Mouse (Mus musculus) R1 (cell line): ENCODE measurements around the gene Lman1l.

ENCODE experiments used
- DNase-seq: peaks from one replicate; pipeline ENCODE4 v3.0.0-alpha.2; 2018; ENCODE audit warnings: low read depth, low spot score

The Lman1l gene

GRCm38 (mm10) chr9:57644944-57645893, 24.6 kb upstream of the Lman1l start:
- DNase-seq = peak; percentile 83

DNA sequence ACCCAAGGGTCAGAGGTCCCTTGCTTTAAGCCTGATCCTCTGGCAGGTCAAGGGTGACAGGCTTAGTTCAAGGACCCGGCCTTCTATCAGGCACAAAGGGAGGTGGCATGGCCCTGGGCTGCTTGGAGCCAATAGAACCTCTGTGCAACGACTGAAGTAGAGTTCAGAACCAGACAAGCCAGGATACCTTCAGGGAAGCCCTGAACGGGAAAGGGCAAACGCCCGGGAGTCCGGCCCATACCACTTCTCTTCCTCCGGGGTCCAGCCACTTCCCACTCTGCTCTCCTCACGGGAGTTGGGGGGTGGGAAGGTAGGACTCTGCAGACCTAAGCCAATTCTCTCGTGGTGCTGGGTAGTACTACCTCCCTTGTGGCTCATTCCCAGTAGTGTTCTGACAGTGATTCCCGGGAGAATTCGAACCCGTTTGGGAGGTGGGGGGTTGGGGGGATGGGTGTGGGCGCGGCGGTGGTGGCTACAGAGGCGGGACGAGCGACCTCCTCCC, 23.9 kb upstream of the Lman1l start:
- DNase-seq = peak; percentile 33

DNA sequence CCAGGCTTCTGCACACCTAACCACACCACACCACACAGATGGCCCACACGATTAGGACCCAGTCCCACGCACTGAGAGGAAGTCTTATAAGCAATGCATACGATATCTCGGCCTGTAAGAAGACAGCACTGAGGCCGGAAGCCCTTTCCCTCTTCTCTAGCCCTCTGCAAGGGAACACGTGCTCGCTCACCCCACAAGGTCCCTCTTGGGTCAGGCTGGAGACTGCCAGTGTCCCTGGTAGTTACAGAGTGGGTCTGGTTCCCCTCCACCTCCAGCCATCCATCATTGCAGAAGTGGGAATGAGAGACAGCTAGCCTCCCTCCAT, 23.2 kb upstream of the Lman1l start:
- no peak for DNase-seq

DNA sequence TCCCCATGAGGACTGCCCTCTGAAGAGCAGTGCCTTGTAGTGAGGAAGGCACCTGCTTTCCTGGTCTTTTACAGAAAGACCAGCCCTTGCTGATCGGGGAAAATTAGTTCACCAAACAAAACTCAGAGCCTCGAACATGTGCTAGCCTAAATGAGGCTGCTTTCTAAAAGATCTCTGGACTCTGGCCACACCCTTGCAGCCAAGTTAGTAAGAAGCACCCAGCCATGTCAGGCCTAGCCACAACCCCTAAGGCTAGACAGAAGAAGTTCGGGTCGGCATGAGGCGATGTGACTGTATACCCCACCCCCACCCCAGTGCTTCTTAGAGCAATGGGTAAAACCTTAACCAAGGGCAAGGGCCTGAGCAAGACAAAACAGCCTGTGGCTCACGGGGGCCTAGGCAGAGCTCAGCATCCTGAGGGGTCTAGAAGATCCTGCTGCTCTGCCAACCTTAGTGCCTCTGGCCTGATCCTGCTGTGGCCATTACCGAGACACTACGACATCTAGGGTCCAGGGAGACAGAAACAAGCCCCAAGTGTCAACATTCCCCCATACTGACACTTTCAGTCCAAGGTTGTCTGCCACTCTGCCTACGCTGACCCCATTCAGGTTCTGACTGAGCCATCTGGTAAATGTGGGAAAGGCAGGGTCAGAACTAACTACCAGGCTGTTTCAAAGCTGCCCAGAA, 22.7 kb upstream of the Lman1l start:
- no peak for DNase-seq

DNA sequence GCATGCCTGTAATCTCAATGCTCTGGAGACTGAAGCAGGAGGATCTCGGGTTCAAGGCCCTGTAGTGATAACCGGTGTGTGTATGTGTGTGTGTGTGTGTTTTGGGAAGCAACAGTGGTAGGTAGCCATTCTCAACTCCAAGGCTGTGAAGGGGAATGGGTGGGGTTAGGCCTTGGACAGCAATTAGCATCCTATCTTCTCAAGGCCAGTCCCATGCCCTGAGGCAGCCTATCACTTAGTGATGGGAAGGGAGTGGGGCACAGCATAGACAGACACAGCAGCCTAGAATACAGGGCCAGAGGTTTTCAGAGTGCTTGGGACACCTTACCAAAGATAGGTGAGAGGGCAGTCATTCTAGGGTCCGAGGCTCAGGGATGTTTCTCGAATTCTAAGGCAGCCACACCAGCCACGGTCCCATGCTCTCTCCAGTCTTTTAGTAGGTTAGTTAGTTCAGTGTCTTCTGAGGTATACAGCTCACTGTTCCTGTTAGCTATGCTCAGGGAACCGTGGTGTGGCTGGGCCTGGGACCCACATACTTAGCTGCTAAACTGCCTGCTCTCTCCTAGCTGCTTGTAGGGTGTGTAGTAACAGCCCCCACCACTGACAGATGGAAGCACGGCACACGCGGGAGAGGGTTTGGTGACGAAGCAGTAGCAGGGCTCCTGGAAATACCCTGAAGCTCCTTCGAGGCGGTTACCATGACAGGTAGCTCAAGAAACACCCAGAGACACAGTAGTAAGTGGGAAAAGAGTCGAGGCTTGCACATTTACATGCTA, 21.4 kb upstream of the Lman1l start:
- DNase-seq = no peak

DNA sequence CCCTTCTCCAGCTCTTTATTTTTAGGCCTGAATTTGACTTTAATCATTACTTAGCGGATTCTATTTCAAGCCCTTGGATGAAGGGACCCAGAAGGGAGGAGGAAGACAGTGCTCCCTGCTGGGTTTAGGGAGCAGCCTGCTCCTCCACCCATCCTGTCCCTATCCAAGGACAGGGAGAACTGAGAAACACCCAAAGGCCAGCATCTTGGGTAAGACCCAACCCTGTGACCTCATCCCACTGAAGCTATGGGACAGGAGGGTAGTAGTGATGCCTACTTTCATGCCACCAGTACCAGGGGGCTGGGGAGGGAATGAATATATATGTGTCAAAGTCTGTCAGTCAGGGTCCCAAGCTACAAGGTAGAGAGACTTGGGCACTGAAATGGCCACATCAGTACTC, 20.4 kb upstream of the Lman1l start:
- DNase-seq = no peak

GRCm38 (mm10) chr9:57640384-57640783, 19.8 kb upstream of the Lman1l start:
- DNase-seq = no peak

DNA sequence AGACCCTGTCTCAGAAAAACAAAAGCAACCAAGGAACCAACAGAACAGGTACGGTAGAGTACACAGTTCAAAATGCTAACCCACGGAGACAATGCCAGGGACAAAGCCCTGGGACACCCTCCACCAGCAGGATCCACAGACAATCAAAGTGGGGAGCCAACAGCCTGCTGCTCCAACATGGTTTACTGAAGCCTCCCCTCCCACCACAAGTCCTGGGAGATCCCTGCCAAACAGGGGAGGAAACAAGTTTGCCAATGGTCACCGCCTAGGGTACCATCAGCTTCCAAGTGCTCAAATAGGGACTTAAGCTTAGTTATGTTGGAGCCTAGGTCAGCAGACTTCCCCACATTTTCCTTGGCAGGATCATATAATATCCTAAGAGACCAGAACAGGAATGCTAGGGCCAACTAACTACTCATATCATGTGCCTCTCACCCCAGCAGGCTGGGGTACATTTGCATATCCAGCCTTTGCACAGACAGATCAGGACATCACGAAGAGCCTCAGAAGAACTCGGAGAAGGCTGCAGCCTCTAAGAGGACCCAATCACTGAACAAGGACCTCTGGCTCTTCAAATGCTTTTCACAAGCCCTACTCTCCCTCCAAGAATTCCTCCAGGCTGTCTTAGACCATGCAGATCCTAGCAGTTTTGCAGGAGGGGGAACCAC, 19.2 kb upstream of the Lman1l start:
- no peak for DNase-seq

DNA sequence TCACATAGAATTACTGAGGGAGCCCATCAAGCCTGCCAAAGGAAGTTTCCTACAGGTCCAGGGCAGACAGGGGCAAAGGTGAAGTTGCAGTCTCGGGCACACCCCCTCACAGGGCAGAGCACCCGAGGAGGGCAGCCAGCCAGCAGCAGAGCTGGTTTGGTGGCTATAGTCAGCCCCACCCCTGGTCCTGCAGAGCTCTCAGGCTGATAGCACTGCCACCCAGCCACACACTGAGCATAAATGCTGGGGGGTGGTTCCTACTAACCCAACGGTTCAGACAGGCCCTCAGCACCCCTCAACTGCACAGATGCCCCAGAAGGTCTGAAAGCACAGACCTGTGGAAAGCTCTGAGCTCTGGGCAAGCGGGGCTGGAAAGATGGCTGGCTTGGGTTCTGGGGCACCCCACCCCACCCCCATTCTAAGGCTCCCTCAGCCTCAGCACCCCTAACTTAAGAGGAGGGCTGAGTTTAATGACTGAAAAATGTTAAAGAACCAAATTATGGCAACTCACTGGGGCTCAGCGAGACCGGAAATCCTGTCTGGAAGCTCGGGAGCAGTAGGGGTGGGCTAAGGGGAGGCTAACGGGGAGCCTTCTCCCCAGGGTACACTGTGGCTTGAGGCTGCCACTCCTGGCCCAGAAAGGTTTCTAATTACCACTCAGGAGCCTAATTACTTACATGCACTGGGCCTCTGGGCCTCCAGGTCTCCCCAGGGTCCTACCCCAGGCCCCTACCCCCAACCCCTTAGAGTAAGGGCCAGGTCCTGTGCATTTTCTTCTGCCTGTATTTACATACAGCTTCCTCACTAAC, 18.3 kb upstream of the Lman1l start:
- no peak for DNase-seq

GRCm38 (mm10) chr9:57637741-57638322, 17.3 kb upstream of the Lman1l start:
- no peak for DNase-seq

GRCm38 (mm10) chr9:57637272-57637671, 16.7 kb upstream of the Lman1l start:
- no peak for DNase-seq

- DNase-seq = no peak
These were observed 13.0 kb upstream of the Lman1l start for GRCm38 (mm10) chr9:57633481-57634024.

DNA sequence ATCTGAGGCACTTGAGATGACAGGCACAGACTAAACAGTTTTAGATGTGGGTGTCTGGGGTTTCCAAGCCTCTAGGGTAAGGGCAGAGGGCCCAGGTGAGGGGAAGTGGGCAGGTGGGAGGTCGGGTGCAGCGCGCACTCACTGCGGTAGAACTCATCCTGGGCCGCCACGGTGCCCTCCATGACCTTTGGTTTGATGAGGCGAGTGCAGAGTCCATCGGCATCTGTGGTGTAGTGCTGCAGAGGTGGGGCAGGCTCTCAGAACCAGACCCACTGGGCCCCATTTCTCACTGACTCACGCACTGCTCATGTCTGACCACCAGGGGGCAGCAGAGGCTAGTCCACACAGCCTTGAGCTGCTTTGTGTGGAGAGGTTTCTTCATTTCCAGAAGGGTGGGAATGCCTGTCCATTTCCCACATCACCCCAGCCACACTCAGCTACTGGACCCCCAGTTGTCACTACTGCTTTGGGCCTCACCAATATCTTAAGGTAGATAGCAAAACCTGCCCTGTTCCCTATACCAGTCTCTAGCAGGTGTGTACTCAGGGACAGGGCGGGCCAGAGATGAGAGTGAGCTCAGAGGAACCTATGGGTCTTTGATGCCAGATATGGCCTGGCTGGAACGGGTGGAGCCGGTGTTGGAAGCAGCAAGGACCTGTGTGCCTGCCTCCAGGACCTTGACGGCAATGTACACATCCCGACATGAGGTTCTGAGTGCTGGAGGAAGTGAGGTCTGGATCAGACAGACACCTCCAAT, 8.7 kb upstream of the Lman1l start:
- DNase-seq = peak; percentile 75

GRCm38 (mm10) chr9:57628717-57629116, 8.1 kb upstream of the Lman1l start:
- no peak for DNase-seq

- no peak for DNase-seq
These were observed 7.3 kb upstream of the Lman1l start for GRCm38 (mm10) chr9:57627892-57628291.

DNA sequence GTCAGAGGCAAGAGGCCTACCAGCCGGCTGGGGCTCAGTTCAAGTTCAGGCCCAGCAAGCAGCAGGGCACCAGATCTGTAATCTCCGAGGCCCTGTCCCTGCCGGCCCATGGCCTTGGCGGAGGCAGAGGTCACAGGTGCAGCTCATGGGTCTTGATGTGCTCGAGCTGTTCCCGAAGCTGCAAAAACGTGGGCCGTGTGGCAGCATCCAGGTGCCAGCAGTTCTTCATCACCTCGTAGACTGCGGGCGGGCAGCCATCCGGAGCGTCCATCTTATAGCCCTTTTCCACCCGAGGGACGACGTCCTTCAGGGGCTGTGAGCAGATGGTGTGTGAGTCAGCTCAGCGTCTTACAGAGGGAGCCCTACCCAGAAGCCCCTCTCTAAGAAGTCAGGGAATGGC, 6.6 kb upstream of the Lman1l start:
- no peak for DNase-seq

- peak; percentile 80 for DNase-seq
These were observed 5.3 kb upstream of the Lman1l start for GRCm38 (mm10) chr9:57625674-57626500.

DNA sequence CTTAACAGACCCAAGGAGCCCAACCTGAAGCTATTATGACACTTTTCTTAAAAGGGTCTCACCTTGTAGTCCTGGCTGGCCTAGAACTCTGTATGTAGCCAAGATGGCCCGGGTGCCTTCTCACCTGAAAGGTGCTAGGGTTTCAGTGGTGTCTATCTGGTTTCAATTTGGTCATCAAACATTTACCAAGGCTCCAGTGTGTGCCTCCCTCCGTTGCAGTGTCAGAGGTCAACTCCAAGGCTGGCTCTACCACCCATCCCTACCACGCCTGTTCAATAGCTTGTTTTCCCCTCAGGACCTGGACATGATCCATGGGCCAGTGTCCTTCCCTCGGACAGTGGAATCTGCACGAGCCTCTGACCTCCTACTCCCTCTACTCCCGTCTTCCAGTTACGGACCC, 3.7 kb upstream of the Lman1l start:
- DNase-seq = no peak
